Mouse (Mus musculus) spleen, adult 2 months (tissue): ENCODE data around the gene Mon1a. TPM values are rescaled to one million over a fixed set of nuclear protein-coding genes. Genes with fewer than 3 reads are reported as not detected.

Source experiments
- DNase-seq, 2 experiments: peaks; one replicate each; pipeline versions ENCODE4 v3.0.0 to v3.0.0-alpha.2; 2012 to 2021; ENCODE audit warnings: low spot score in 2 of 2, low read depth in 1 of 2
- H3K27ac ChIP-seq: fragments of 200-500 bp; 2 replicates; pipeline ENCODE4 v1.5.1; 2012; ENCODE audit warnings: low read length, inconsistent platforms; ENCODE audit not compliant: insufficient read depth
- H3K27me3 ChIP-seq: fragments of 200-500 bp; 2 replicates; pipeline ENCODE4 v1.6.1; 2012; ENCODE audit warnings: mild to moderate bottlenecking, moderate library complexity, low read length, inconsistent platforms; ENCODE audit not compliant: control insufficient read depth, insufficient read depth
- H3K36me3 ChIP-seq: fragments of 200-500 bp; 2 replicates; pipeline ENCODE4 v1.6.1; 2012; ENCODE audit warnings: mild to moderate bottlenecking, low read length, inconsistent platforms; ENCODE audit not compliant: control insufficient read depth, insufficient read depth
- H3K4me1 ChIP-seq: fragments of 200-500 bp; 2 replicates; pipeline ENCODE4 v1.6.1; 2011; ENCODE audit warnings: inconsistent platforms; ENCODE audit not compliant: control insufficient read depth, insufficient read depth, insufficient read length
- H3K4me3 ChIP-seq: fragments of 200-500 bp; 2 replicates; pipeline ENCODE4 v1.5.1; 2011; ENCODE audit warnings: mild to moderate bottlenecking, inconsistent platforms; ENCODE audit not compliant: insufficient read depth, insufficient read length; ENCODE audit errors: extremely low read depth
- CTCF ChIP-seq: fragments of 200-500 bp; IDR thresholded peaks from 2 replicates; pipeline ENCODE4 v1.5.1; 2011; ENCODE audit warnings: mild to moderate bottlenecking, inconsistent platforms; ENCODE audit not compliant: insufficient read depth, insufficient read length, insufficient replicate concordance; ENCODE audit errors: extremely low read depth
- POLR2A ChIP-seq: fragments of 200-500 bp; IDR thresholded peaks from 2 replicates; pipeline ENCODE4 v1.6.1; 2011; ENCODE audit warnings: low read depth, low read length, inconsistent platforms
- whole genome bisulfite sequencing: fragments of 180-500 bp; shearing (Covaris S2); methylation state at CpG from one replicate; pipeline ENCODE4 v1.1.7; 2018; 5-methylcytosine and 5-hydroxymethylcytosine counted together
- polyA plus RNA-seq: library from polyadenylated mRNA; depleted of rRNA; stranded (reverse); fragments of >200 nt; gene quantifications from 2 replicates; pipeline ENCODE4 v1.2.3, GENCODE M21; 2012

Mon1a gene
- polyA plus RNA-seq, 1 experiment, result 23.4 TPM

GRCm38 (mm10) chr9:107932221-107932620 is 44.3 kb downstream of the Mon1a start:
- Histone ChIP-seq H3K27me3 (peaks cover 11% of the 10 kb centered on the region), H3K27ac (no peak overlapping the region), H3K4me3 (no peak overlapping the region), H3K36me3 (no peaks in the 10 kb centered on the region), H3K4me1 (peaks cover 6% of the 10 kb centered on the region; the same call in 1 of the 2 replicates)
- TF ChIP-seq POLR2A (no peak), CTCF (no peak)
- WGBS, result 85% methylated on average over 4 of the region's 4 CpGs
- no peak for DNase-seq

- Histone ChIP-seq H3K27ac (no peak overlapping the region), H3K27me3 (peaks cover 11% of the 10 kb centered on the region), H3K4me3 (no peak overlapping the region), H3K36me3 (no peaks in the 10 kb centered on the region), H3K4me1 (peaks cover 6% of the 10 kb centered on the region; the same call in 1 of the 2 replicates)
- no peak for TF ChIP-seq CTCF
- no peak for TF ChIP-seq POLR2A
- 82% methylated on average over 11 of the region's 11 CpGs for WGBS
- DNase-seq, result no peak
These were observed 46.2 kb downstream of the Mon1a start for GRCm38 (mm10) chr9:107934146-107934545.

GRCm38 (mm10) chr9:107935374-107935773 is 47.4 kb downstream of the Mon1a start, which contains the start of gene Camkv:
TSS of gene Camkv (plus strand) at chr9:107935674.
- H3K27ac ChIP-seq, result no peak within 1 kb of the TSS
- peaks cover 11% of the 10 kb centered on the region for H3K27me3 ChIP-seq
- no peaks in the 10 kb centered on the region for H3K36me3 ChIP-seq
- no peak for DNase-seq
- H3K4me1 ChIP-seq, result peaks cover 6% of the 10 kb centered on the region; the same call in 1 of the 2 replicates
- peak within 1 kb of the TSS; percentile 28; the same call in 1 of the 2 replicates for H3K4me3 ChIP-seq
- WGBS, result 26% methylated on average over 3 of the region's 3 CpGs
- TF ChIP-seq POLR2A (no peak), CTCF (no peak)

- WGBS, result 1% methylated on average over 30 of the region's 41 CpGs
- Histone ChIP-seq H3K27me3 (peaks cover 11% of the 10 kb centered on the region), H3K36me3 (no peaks in the 10 kb centered on the region), H3K27ac (no peak overlapping the region), H3K4me3 (peak overlapping the region; percentile 28; the same call in 1 of the 2 replicates), H3K4me1 (peaks cover 6% of the 10 kb centered on the region; the same call in 1 of the 2 replicates)
- peak in 1 of 2 experiments; percentile 20 for DNase-seq
- TF ChIP-seq POLR2A (no peak), CTCF (no peak)
These were observed 47.9 kb downstream of the Mon1a start for GRCm38 (mm10) chr9:107935790-107936214.

GRCm38 (mm10) chr9:107936215-107936822 is 48.4 kb downstream of the Mon1a start:
- H3K27me3 ChIP-seq, result peaks cover 11% of the 10 kb centered on the region
- TF ChIP-seq CTCF (no peak), POLR2A (no peak)
- no peak overlapping the region for H3K27ac ChIP-seq
- no peak for DNase-seq
- no peaks in the 10 kb centered on the region for H3K36me3 ChIP-seq
- peaks cover 6% of the 10 kb centered on the region; the same call in 1 of the 2 replicates for H3K4me1 ChIP-seq
- peak overlapping the region; percentile 28; the same call in 1 of the 2 replicates for H3K4me3 ChIP-seq
- 13% methylated on average over 29 of the region's 29 CpGs for WGBS

- no peaks in the 10 kb centered on the region for H3K36me3 ChIP-seq
- H3K4me3 ChIP-seq, result no peak overlapping the region
- peaks cover 11% of the 10 kb centered on the region for H3K27me3 ChIP-seq
- H3K27ac ChIP-seq, result no peak overlapping the region
- WGBS, result 61% methylated on average over 3 of the region's 3 CpGs
- DNase-seq, result no peak
- no peak for TF ChIP-seq CTCF
- TF ChIP-seq POLR2A, result no peak
- peaks cover 6% of the 10 kb centered on the region; the same call in 1 of the 2 replicates for H3K4me1 ChIP-seq
These were observed 48.9 kb downstream of the Mon1a start for GRCm38 (mm10) chr9:107936831-107937230.

GRCm38 (mm10) chr9:107947241-107948194 is 59.6 kb downstream of the Mon1a start:
- Histone ChIP-seq H3K27ac (no peak overlapping the region), H3K27me3 (no peaks in the 10 kb centered on the region), H3K4me3 (no peak overlapping the region), H3K4me1 (no peaks in the 10 kb centered on the region; the same call in 1 of the 2 replicates), H3K36me3 (no peaks in the 10 kb centered on the region)
- DNase-seq, result no peak
- WGBS, result 87% methylated on average over 31 of the region's 31 CpGs
- no peak for TF ChIP-seq POLR2A
- TF ChIP-seq CTCF, result no peak
